Mouse (Mus musculus): ENCODE measurements around the gene Usp2. TPM values are rescaled to one million over a fixed set of nuclear protein-coding genes. Genes with fewer than 3 reads are reported as not detected.

Gene Usp2
- polyA plus RNA-seq, 1 experiment from 2014 or later = 39.4 TPM

- ATAC-seq (ENCODE audit: low read depth) (0 out of 2 replicates have a peak, but pooled peaks have one; percentile 45), DNase-seq (ENCODE audit: low spot score) (no peak)
- H3K9me3 ChIP-seq (ENCODE audit: control insufficient read depth, low read length) = no peaks in the 10 kb centered on the region
- no peak overlapping the region for H3K4me2 ChIP-seq (ENCODE audit: low read depth, low read length)
- no peak overlapping the region for H3K27ac ChIP-seq (replicated peaks; ENCODE audit: low read depth, low read length)
- H3K27me3 ChIP-seq (replicated peaks; ENCODE audit: control insufficient read depth, insufficient read depth, low read length) = no peaks in the 10 kb centered on the region
- H3K4me3 ChIP-seq (ENCODE audit: low read depth, low read length) = no peak overlapping the region
- peaks cover 59% of the 10 kb centered on the region for H3K36me3 ChIP-seq (ENCODE audit: control insufficient read depth, insufficient read depth, low read length)
- WGBS = 28% methylated on average over 7 of the region's 8 CpGs
- no peaks in the 10 kb centered on the region for H3K4me1 ChIP-seq (ENCODE audit: control insufficient read depth, insufficient read depth, low read length)
- no peak overlapping the region for H3K9ac ChIP-seq (ENCODE audit: low read depth, low read length)
These were observed 77.3 kb downstream of the Usp2 start for GRCm38 (mm10) chr9:44144023-44144717.

DNA sequence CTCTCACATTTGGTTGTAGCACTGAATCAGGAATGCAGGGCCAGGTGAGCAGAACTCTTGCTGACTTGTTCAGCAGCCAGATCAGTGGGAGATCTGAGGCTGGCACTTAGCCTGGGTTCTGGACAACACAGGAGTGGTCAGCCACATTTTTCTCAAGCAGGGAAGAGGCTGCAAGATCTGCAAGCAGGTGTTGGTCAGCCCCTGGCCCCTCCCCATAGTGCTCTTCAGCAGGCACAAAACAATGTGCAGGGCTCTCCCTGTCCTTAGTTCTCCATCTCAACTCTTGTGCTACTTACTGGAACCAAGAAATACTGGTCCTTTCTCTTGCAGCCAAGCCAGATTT, 77.9 kb downstream of the Usp2 start:
- Histone ChIP-seq H3K36me3 (ENCODE audit: control insufficient read depth, insufficient read depth, low read length) (peaks cover 60% of the 10 kb centered on the region), H3K9ac (ENCODE audit: low read depth, low read length) (no peak overlapping the region), H3K4me3 (ENCODE audit: low read depth, low read length) (no peak overlapping the region), H3K9me3 (ENCODE audit: control insufficient read depth, low read length) (no peaks in the 10 kb centered on the region), H3K27ac (replicated peaks; ENCODE audit: low read depth, low read length) (no peak overlapping the region), H3K4me2 (ENCODE audit: low read depth, low read length) (no peak overlapping the region), H3K4me1 (ENCODE audit: control insufficient read depth, insufficient read depth, low read length) (no peaks in the 10 kb centered on the region), H3K27me3 (replicated peaks; ENCODE audit: control insufficient read depth, insufficient read depth, low read length) (no peaks in the 10 kb centered on the region)
- ATAC-seq (ENCODE audit: low read depth) (no peak), DNase-seq (ENCODE audit: low spot score) (no peak)

Other genes with a start within 250 kb of the Usp2 start
- 11.4 and 19.6 TPM in 2 replicates for gene Thy1, start 23.6 kb upstream of the Usp2 start, polyA plus RNA-seq (2014; fragmentation: Nextera tagmentation; extraction: Ambion mirVana)
- gene Mfrp, start 34.7 kb downstream of the Usp2 start, polyA plus RNA-seq (2014; fragmentation: Nextera tagmentation; extraction: Ambion mirVana) = not detected in 2 replicates
- gene C1qtnf5, start 40.2 kb downstream of the Usp2 start, polyA plus RNA-seq (2014; fragmentation: Nextera tagmentation; extraction: Ambion mirVana) = 4.8 and 5.2 TPM in 2 replicates
- gene Gm49380, start 46.5 kb downstream of the Usp2 start, polyA plus RNA-seq (2014; fragmentation: Nextera tagmentation; extraction: Ambion mirVana) = 0.22 and 0.35 TPM in 2 replicates
- 61.4 and 73.4 TPM in 2 replicates for gene Rnf26, start 46.5 kb downstream of the Usp2 start, polyA plus RNA-seq (2014; fragmentation: Nextera tagmentation; extraction: Ambion mirVana)
- 47.0 and 47.5 TPM in 2 replicates for gene Mcam, start 67.4 kb downstream of the Usp2 start, polyA plus RNA-seq (2014; fragmentation: Nextera tagmentation; extraction: Ambion mirVana)
- gene Cbl, start 167.0 kb downstream of the Usp2 start, polyA plus RNA-seq (2014; fragmentation: Nextera tagmentation; extraction: Ambion mirVana) = 15.3 and 17.1 TPM in 2 replicates
- gene Ccdc153, start 173.7 kb downstream of the Usp2 start, polyA plus RNA-seq (2014; fragmentation: Nextera tagmentation; extraction: Ambion mirVana) = 0.96 and 10.0 TPM in 2 replicates
- 0.12 and 0.15 TPM in 2 replicates for gene Pdzd3, start 184.4 kb downstream of the Usp2 start, polyA plus RNA-seq (2014; fragmentation: Nextera tagmentation; extraction: Ambion mirVana)
- gene Nlrx1, start 201.6 kb downstream of the Usp2 start, polyA plus RNA-seq (2014; fragmentation: Nextera tagmentation; extraction: Ambion mirVana) = 9.7 and 13.2 TPM in 2 replicates
- 4.5 and 5.1 TPM in 2 replicates for gene Abcg4, start 221.6 kb downstream of the Usp2 start, polyA plus RNA-seq (2014; fragmentation: Nextera tagmentation; extraction: Ambion mirVana)
- 15.6 and 18.7 TPM in 2 replicates for gene Hinfp, start 238.7 kb downstream of the Usp2 start, polyA plus RNA-seq (2014; fragmentation: Nextera tagmentation; extraction: Ambion mirVana)